Mouse (Mus musculus) cerebellum, adult 2 months (tissue): ENCODE data around the gene D5Ertd579e. TPM values are rescaled to one million over a fixed set of nuclear protein-coding genes. Genes with fewer than 3 reads are reported as not detected.

Experiments
- DNase-seq, 2 experiments: peaks; one replicate each; pipeline ENCODE4 v3.0.0; 2021
- H3K27ac ChIP-seq: fragments of 200-500 bp; 2 replicates; pipeline ENCODE4 v1.5.1; 2012; ENCODE audit warnings: low read length, control low read depth, inconsistent platforms; ENCODE audit not compliant: insufficient read depth
- H3K27me3 ChIP-seq: fragments of 200-500 bp; 2 replicates; pipeline ENCODE4 v1.6.1; 2012; ENCODE audit warnings: inconsistent platforms, mild to moderate bottlenecking, low read length, moderate library complexity; ENCODE audit not compliant: control insufficient read depth, insufficient read depth
- H3K4me1 ChIP-seq: fragments of 200-500 bp; 2 replicates; pipeline ENCODE4 v1.6.1; 2011; ENCODE audit warnings: low read length; ENCODE audit not compliant: control insufficient read depth, insufficient read depth
- H3K4me3 ChIP-seq: fragments of 200-500 bp; replicated peaks from 2 replicates; pipeline ENCODE3; 2011; ENCODE audit warnings: mild to moderate bottlenecking, low read depth, low read length, control low read depth; ENCODE audit not compliant: insufficient read depth
- CTCF ChIP-seq: fragments of 200-500 bp; IDR thresholded peaks from 2 replicates; pipeline ENCODE4 v1.5.1; 2011; ENCODE audit warnings: low read depth, mild to moderate bottlenecking, control low read depth, low read length, moderate library complexity, borderline replicate concordance; ENCODE audit not compliant: insufficient read depth
- POLR2A ChIP-seq: fragments of 200-500 bp; IDR thresholded peaks from 2 replicates; pipeline ENCODE4 v1.6.1; 2011; ENCODE audit warnings: low read length, control low read depth, borderline replicate concordance; ENCODE audit not compliant: insufficient read depth
- WGBS: fragments of 180-500 bp; shearing (Covaris S2); methylation state at CpG from one replicate; pipeline ENCODE4 v1.1.7; 2018; 5-methylcytosine and 5-hydroxymethylcytosine counted together
- polyA plus RNA-seq: library from polyadenylated mRNA; depleted of rRNA; stranded (reverse); fragments of >200 nt; gene quantifications from 2 replicates; pipeline ENCODE4 v1.2.3, GENCODE M21; 2012; rRNA removed

D5Ertd579e gene
- polyA plus RNA-seq, 1 experiment, result 69.4 TPM

- 87% methylated on average over 2 of the region's 2 CpGs for WGBS
- Histone ChIP-seq H3K4me3 (no peak overlapping the region), H3K27me3 (no peaks in the 10 kb centered on the region), H3K4me1 (peaks cover 3% of the 10 kb centered on the region; the same call in 1 of the 2 replicates), H3K27ac (no peak overlapping the region)
- no peak for DNase-seq
- TF ChIP-seq CTCF (no peak), POLR2A (no peak)
Measured at GRCm38 (mm10) chr5:36558526-36558925, 137.3 kb downstream of the D5Ertd579e start.

- WGBS, result 75% methylated on average over 7 of the region's 7 CpGs
- no peak overlapping the region for H3K27ac ChIP-seq
- no peaks in the 10 kb centered on the region for H3K27me3 ChIP-seq
- DNase-seq, result no peak
- TF ChIP-seq POLR2A, result no peak
- no peak for TF ChIP-seq CTCF
- H3K4me3 ChIP-seq, result no peak overlapping the region
- peaks cover 2% of the 10 kb centered on the region; the same call in 1 of the 2 replicates for H3K4me1 ChIP-seq
Measured at GRCm38 (mm10) chr5:36557584-36558308, 138.1 kb downstream of the D5Ertd579e start.

- Histone ChIP-seq H3K27me3 (no peaks in the 10 kb centered on the region), H3K4me3 (no peak overlapping the region), H3K4me1 (peaks cover 3% of the 10 kb centered on the region; the same call in 1 of the 2 replicates), H3K27ac (no peak overlapping the region)
- no peak for DNase-seq
- TF ChIP-seq POLR2A (no peak), CTCF (no peak)
- WGBS, result 90% methylated on average over 3 of the region's 3 CpGs
Measured at GRCm38 (mm10) chr5:36556906-36557305, 138.9 kb downstream of the D5Ertd579e start.

- Histone ChIP-seq H3K4me1 (peaks cover 3% of the 10 kb centered on the region; the same call in 1 of the 2 replicates), H3K27ac (no peak overlapping the region), H3K27me3 (no peaks in the 10 kb centered on the region), H3K4me3 (no peak overlapping the region)
- WGBS, result 72% methylated on average over 4 of the region's 4 CpGs
- DNase-seq, result no peak
- TF ChIP-seq CTCF, result no peak
- no peak for TF ChIP-seq POLR2A
Measured at GRCm38 (mm10) chr5:36556289-36556688, 139.5 kb downstream of the D5Ertd579e start.

- H3K4me1 ChIP-seq, result peaks cover 3% of the 10 kb centered on the region; the same call in 1 of the 2 replicates
- no peak for DNase-seq
- no peak overlapping the region for H3K27ac ChIP-seq
- WGBS, result 65% methylated on average over 5 of the region's 5 CpGs
- H3K27me3 ChIP-seq, result no peaks in the 10 kb centered on the region
- TF ChIP-seq CTCF (no peak), POLR2A (no peak)
- H3K4me3 ChIP-seq, result no peak overlapping the region
Measured at GRCm38 (mm10) chr5:36554496-36554895, 141.3 kb downstream of the D5Ertd579e start.

- no peaks in the 10 kb centered on the region for H3K27me3 ChIP-seq
- WGBS, result 93% methylated on average over 4 of the region's 4 CpGs
- TF ChIP-seq CTCF (no peak), POLR2A (no peak)
- peaks cover 3% of the 10 kb centered on the region; the same call in 1 of the 2 replicates for H3K4me1 ChIP-seq
- DNase-seq, result no peak
- H3K27ac ChIP-seq, result no peak overlapping the region
- H3K4me3 ChIP-seq, result no peak overlapping the region
Measured at GRCm38 (mm10) chr5:36553886-36554285, 141.9 kb downstream of the D5Ertd579e start.

- no peak for TF ChIP-seq CTCF
- no peak for TF ChIP-seq POLR2A
- Histone ChIP-seq H3K27ac (no peak overlapping the region), H3K4me1 (peaks cover 3% of the 10 kb centered on the region; the same call in 1 of the 2 replicates), H3K27me3 (no peaks in the 10 kb centered on the region), H3K4me3 (no peak overlapping the region)
- 87% methylated on average over 2 of the region's 2 CpGs for WGBS
- DNase-seq, result no peak
Measured at GRCm38 (mm10) chr5:36553056-36553606, 142.7 kb downstream of the D5Ertd579e start.

- H3K4me3 ChIP-seq, result no peak overlapping the region
- no peak for DNase-seq
- H3K27ac ChIP-seq, result no peak overlapping the region
- no peak for TF ChIP-seq POLR2A
- no peak for TF ChIP-seq CTCF
- peaks cover 3% of the 10 kb centered on the region; the same call in 1 of the 2 replicates for H3K4me1 ChIP-seq
- H3K27me3 ChIP-seq, result no peaks in the 10 kb centered on the region
- 73% methylated on average over 4 of the region's 4 CpGs for WGBS
Measured at GRCm38 (mm10) chr5:36552391-36552790, 143.4 kb downstream of the D5Ertd579e start.

Other genes with a start within 250 kb of the D5Ertd579e start
- 25.8 and 27.3 TPM in 2 replicates for gene Grpel1, start 231.0 kb downstream of the D5Ertd579e start, polyA plus RNA-seq
- 18.6 and 19.2 TPM in 2 replicates for gene Tada2b, start 211.7 kb downstream of the D5Ertd579e start, polyA plus RNA-seq
- 1.0 and 1.4 TPM in 2 replicates for gene Ccdc96, start 211.4 kb downstream of the D5Ertd579e start, polyA plus RNA-seq
- 53.2 and 55.1 TPM in 2 replicates for gene Tbc1d14, start 102.7 kb downstream of the D5Ertd579e start, polyA plus RNA-seq
- 27.0 and 27.7 TPM in 2 replicates for gene Bloc1s4, start 52.6 kb upstream of the D5Ertd579e start, polyA plus RNA-seq
- gene Mrfap1, start 100.7 kb upstream of the D5Ertd579e start, polyA plus RNA-seq, result 323 and 355 TPM in 2 replicates
- gene Man2b2, start 134.6 kb upstream of the D5Ertd579e start, polyA plus RNA-seq, result 29.2 and 30.1 TPM in 2 replicates
- 259 and 273 TPM in 2 replicates for gene Ppp2r2c, start 172.5 kb upstream of the D5Ertd579e start, polyA plus RNA-seq